Mouse (Mus musculus) embryo, embryonic 9.5 days (tissue): ENCODE measurements around the gene Tgfbr2.
A peak's percentile ranks its signal among the peaks of the same experiment; 100 is the strongest.

Source experiments
- DNase-seq: peaks from one replicate; pipeline ENCODE4 v3.0.0-alpha.2; 2017; ENCODE audit errors: extremely low spot score

The Tgfbr2 gene

GRCm38 (mm10) chr9:116193535-116193881, 18.3 kb upstream of the Tgfbr2 start:
- no peak for DNase-seq

GRCm38 (mm10) chr9:116192826-116193534, 17.8 kb upstream of the Tgfbr2 start:
- no peak for DNase-seq

- DNase-seq, result no peak
These were observed 17.1 kb upstream of the Tgfbr2 start for GRCm38 (mm10) chr9:116192253-116192652.

- DNase-seq, result no peak
These were observed 14.7 kb upstream of the Tgfbr2 start for GRCm38 (mm10) chr9:116189831-116190230.

GRCm38 (mm10) chr9:116188952-116189666, 13.9 kb upstream of the Tgfbr2 start:
- no peak for DNase-seq

- DNase-seq, result no peak
These were observed 12.1 kb upstream of the Tgfbr2 start for GRCm38 (mm10) chr9:116187181-116187731.

- no peak for DNase-seq
These were observed 9.7 kb upstream of the Tgfbr2 start for GRCm38 (mm10) chr9:116184903-116185302.

- DNase-seq, result no peak
These were observed 7.9 kb upstream of the Tgfbr2 start for GRCm38 (mm10) chr9:116183035-116183434.

- DNase-seq, result no peak
These were observed 6.4 kb upstream of the Tgfbr2 start for GRCm38 (mm10) chr9:116181608-116182007.

GRCm38 (mm10) chr9:116178151-116178550, 3.0 kb upstream of the Tgfbr2 start:
- DNase-seq, result no peak

- DNase-seq, result no peak
These were observed 1.9 kb upstream of the Tgfbr2 start for GRCm38 (mm10) chr9:116177108-116177507.

- DNase-seq, result peak; percentile 10
These were observed 442 bp upstream of the Tgfbr2 start for GRCm38 (mm10) chr9:116175488-116176115.

GRCm38 (mm10) chr9:116173473-116174170, 1.5 kb downstream of the Tgfbr2 start:
- DNase-seq, result no peak

- no peak for DNase-seq
These were observed 2.1 kb downstream of the Tgfbr2 start for GRCm38 (mm10) chr9:116173059-116173458.

GRCm38 (mm10) chr9:116169067-116169466, 6.1 kb downstream of the Tgfbr2 start:
- DNase-seq, result no peak

GRCm38 (mm10) chr9:116167304-116167880, 7.8 kb downstream of the Tgfbr2 start:
- DNase-seq, result no peak

GRCm38 (mm10) chr9:116166363-116166762, 8.8 kb downstream of the Tgfbr2 start:
- no peak for DNase-seq

- DNase-seq, result no peak
These were observed 11.3 kb downstream of the Tgfbr2 start for GRCm38 (mm10) chr9:116163883-116164282.

- no peak for DNase-seq
These were observed 12.2 kb downstream of the Tgfbr2 start for GRCm38 (mm10) chr9:116162866-116163374.

GRCm38 (mm10) chr9:116160860-116161259, 14.3 kb downstream of the Tgfbr2 start:
- no peak for DNase-seq

- DNase-seq, result no peak
These were observed 15.1 kb downstream of the Tgfbr2 start for GRCm38 (mm10) chr9:116160067-116160466.
